Mouse (Mus musculus) embryonic facial prominence, embryonic 10.5 days (tissue): ENCODE measurements around the gene Crybg3. TPM values are rescaled to one million over a fixed set of nuclear protein-coding genes. Genes with fewer than 3 reads are reported as not detected.

ENCODE experiments used
- DNase-seq: peaks from one replicate; pipeline ENCODE4 v3.0.0-alpha.2; 2017; ENCODE audit warnings: low spot score
- H3K27ac ChIP-seq: fragments of 300-500 bp; sonication (generic); replicated peaks from 2 replicates; pipeline ENCODE4 v1.5.1; 2016; ENCODE audit warnings: mild to moderate bottlenecking
- H3K27me3 ChIP-seq: fragments of 300-500 bp; sonication (generic); replicated peaks from 2 replicates; pipeline ENCODE4 v1.6.1; 2016; ENCODE audit warnings: low read depth, mild to moderate bottlenecking; ENCODE audit not compliant: poor library complexity, severe bottlenecking
- H3K36me3 ChIP-seq: fragments of 300-500 bp; sonication (generic); replicated peaks from 2 replicates; pipeline ENCODE4 v1.6.1; 2016; ENCODE audit warnings: mild to moderate bottlenecking, moderate library complexity
- H3K4me1 ChIP-seq: fragments of 300-500 bp; sonication (generic); 2 replicates; pipeline ENCODE4 v1.6.1; 2016
- H3K4me3 ChIP-seq: fragments of 300-500 bp; sonication (generic); 2 replicates; pipeline ENCODE4 v1.5.1; 2016; ENCODE audit warnings: mild to moderate bottlenecking, moderate library complexity
- H3K9me3 ChIP-seq: fragments of 300-500 bp; sonication (generic); 2 replicates; pipeline ENCODE4 v1.6.1; 2016; ENCODE audit warnings: mild to moderate bottlenecking
- WGBS: fragments of 180-500 bp; shearing (Covaris S2); methylation state at CpG from one replicate; pipeline ENCODE4 v1.1.7; 2016; 5-methylcytosine and 5-hydroxymethylcytosine counted together
- polyA plus RNA-seq: library from polyadenylated mRNA; unstranded; fragments of >200 nt; fragmentation: Nextera tagmentation; extraction: Ambion mirVana; gene quantifications from 2 replicates; pipeline ENCODE4 v1.2.1, GENCODE M21; 2016

Gene Crybg3
- polyA plus RNA-seq, 1 experiment from 2014 or later: 7.1 TPM

DNA sequence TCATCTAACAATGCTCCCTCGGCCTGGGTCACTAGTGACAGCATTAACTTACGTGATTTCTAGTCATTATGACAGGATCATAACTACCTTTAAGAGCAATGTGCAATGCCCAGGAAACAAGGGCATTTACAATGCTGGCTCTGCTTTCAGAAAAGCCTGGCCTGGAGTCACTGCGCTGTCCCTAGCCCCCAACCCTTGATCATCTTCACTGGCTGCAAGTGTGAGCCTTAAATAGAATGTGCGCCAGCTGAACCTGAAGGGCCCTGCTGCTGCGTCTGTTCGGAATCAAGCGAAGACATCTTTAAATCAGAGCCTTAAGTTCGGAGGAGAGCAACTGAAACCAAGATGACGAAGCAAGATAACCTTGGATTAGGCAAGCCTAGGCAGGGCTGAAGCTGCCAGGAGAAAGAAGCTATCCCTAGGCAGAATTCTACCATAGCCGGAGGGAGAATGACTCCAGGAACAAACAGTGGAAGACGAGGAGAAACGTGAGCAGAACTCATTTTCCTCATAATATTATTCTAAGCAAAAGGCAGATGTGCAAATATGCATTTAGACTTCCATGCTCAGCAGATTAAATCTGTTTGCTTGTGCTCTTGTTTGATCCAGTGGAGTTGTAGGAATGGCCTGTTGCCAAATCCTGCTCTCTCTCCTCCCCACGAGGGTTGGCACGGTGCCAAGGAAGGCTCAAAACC lies 52.7 kb downstream of the Crybg3 start:
- Histone ChIP-seq H3K27ac (no peak overlapping the region), H3K4me3 (no peak overlapping the region), H3K36me3 (no peaks in the 10 kb centered on the region; the same call in 1 of the 2 replicates), H3K9me3 (no peaks in the 10 kb centered on the region), H3K27me3 (no peaks in the 10 kb centered on the region), H3K4me1 (peaks cover 20% of the 10 kb centered on the region)
- no peak for DNase-seq
- WGBS: 76% methylated on average over 14 of the region's 14 CpGs

GRCm38 (mm10) chr16:59547466-59547865 lies 53.3 kb downstream of the Crybg3 start:
- Histone ChIP-seq H3K27ac (no peak overlapping the region), H3K27me3 (no peaks in the 10 kb centered on the region), H3K4me1 (peaks cover 20% of the 10 kb centered on the region), H3K36me3 (no peaks in the 10 kb centered on the region; the same call in 1 of the 2 replicates), H3K9me3 (no peaks in the 10 kb centered on the region), H3K4me3 (no peak overlapping the region)
- WGBS: 61% methylated on average over 4 of the region's 4 CpGs
- no peak for DNase-seq

GRCm38 (mm10) chr16:59545360-59545759 lies 55.4 kb downstream of the Crybg3 start:
- Histone ChIP-seq H3K9me3 (no peaks in the 10 kb centered on the region), H3K36me3 (no peaks in the 10 kb centered on the region; the same call in 1 of the 2 replicates), H3K4me3 (no peak overlapping the region), H3K27me3 (no peaks in the 10 kb centered on the region), H3K27ac (no peak overlapping the region), H3K4me1 (peaks cover 30% of the 10 kb centered on the region)
- 78% methylated on average over 2 of the region's 2 CpGs for WGBS
- DNase-seq: no peak

GRCm38 (mm10) chr16:59541382-59541781 lies 59.4 kb downstream of the Crybg3 start:
- no peaks in the 10 kb centered on the region for H3K9me3 ChIP-seq
- peak; percentile 21 for DNase-seq
- H3K27ac ChIP-seq: no peak overlapping the region
- H3K27me3 ChIP-seq: no peaks in the 10 kb centered on the region
- 56% methylated on average over 4 of the region's 4 CpGs for WGBS
- H3K4me3 ChIP-seq: no peak overlapping the region
- H3K36me3 ChIP-seq: peaks cover 4% of the 10 kb centered on the region
- H3K4me1 ChIP-seq: peaks cover 19% of the 10 kb centered on the region

DNA sequence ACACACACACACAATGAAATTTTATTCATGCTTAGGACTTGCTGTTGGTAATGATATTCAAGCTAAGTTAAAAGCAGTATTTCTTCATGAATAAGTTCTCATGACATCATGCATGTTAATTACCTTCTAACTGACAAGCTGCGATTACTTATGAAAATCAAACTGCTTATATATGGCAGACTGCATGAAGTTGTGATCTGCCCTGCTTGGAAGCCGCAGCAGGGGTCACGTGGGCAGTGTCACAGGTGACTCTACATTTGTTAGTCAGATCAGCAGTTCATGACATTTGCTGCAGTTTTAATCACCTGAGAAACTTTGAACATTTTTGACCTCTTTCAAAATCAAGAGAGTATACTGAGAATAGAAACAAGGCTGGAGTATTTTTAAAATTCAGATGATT lies 59.8 kb downstream of the Crybg3 start:
- no peaks in the 10 kb centered on the region for H3K9me3 ChIP-seq
- no peak for DNase-seq
- H3K4me1 ChIP-seq: peaks cover 19% of the 10 kb centered on the region
- H3K27ac ChIP-seq: no peak overlapping the region
- no peak overlapping the region for H3K4me3 ChIP-seq
- no peaks in the 10 kb centered on the region for H3K27me3 ChIP-seq
- WGBS: 87% methylated on average over 3 of the region's 3 CpGs
- peaks cover 8% of the 10 kb centered on the region for H3K36me3 ChIP-seq

DNA sequence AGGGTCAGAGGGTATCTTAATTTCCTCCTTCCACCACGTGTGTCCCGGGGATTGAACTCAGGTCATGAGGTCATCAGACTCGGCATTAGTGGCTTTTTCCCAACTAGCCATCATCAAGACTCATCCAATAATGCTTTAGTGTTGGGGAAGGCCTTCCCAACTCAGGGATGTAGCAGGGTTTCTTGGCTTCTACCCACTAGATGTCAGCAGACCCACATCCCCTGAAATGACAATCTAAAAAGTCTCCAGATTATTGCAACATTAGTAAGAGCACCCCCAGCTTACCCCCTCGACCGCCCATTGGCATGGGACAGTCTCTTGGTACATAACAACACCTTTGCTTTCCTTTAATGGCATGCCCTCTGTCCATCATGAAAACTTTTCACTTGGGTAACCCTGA lies 65.1 kb downstream of the Crybg3 start:
- no peak for DNase-seq
- Histone ChIP-seq H3K4me3 (no peak overlapping the region), H3K9me3 (no peaks in the 10 kb centered on the region), H3K36me3 (peaks cover 17% of the 10 kb centered on the region), H3K27ac (no peak overlapping the region), H3K27me3 (no peaks in the 10 kb centered on the region), H3K4me1 (0 out of 2 replicates have a peak, but pooled peaks cover 3% of the 10 kb centered on the region)
- 76% methylated on average over 5 of the region's 5 CpGs for WGBS

GRCm38 (mm10) chr16:59534349-59534748 lies 66.4 kb downstream of the Crybg3 start:
- 82% methylated on average over 11 of the region's 11 CpGs for WGBS
- DNase-seq: no peak

DNA sequence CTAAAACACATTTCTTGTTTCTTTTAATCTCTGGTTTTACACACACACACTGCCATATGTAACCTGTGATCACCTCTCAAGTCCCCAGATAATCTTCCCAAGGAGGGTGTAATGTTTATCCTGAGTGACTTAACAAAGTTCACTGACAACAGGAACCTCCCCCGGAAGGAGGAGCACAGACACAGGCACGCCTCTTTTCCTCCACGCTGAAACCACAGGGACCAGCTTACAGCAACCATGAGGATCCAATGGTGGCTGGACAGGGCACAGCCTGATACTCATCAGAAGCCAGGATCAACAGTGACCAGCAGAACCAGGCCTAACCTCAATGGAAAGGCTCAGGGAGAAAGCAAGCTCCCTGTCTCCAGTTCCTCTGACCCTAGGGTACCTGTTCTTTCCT lies 68.2 kb downstream of the Crybg3 start:
- peaks cover 31% of the 10 kb centered on the region for H3K36me3 ChIP-seq
- no peak for DNase-seq
- H3K27me3 ChIP-seq: no peaks in the 10 kb centered on the region
- H3K4me3 ChIP-seq: no peak overlapping the region
- WGBS: 39% methylated on average over 3 of the region's 3 CpGs
- no peak overlapping the region for H3K27ac ChIP-seq
- 0 out of 2 replicates have a peak, but pooled peaks cover 3% of the 10 kb centered on the region for H3K4me1 ChIP-seq
- H3K9me3 ChIP-seq: no peaks in the 10 kb centered on the region

More at GRCm38 (mm10) chr16:59534349-59534748, 66.4 kb downstream of the Crybg3 start:
- Histone ChIP-seq H3K9me3 (no peaks in the 10 kb centered on the region), H3K27me3 (no peaks in the 10 kb centered on the region), H3K4me3 (no peak overlapping the region), H3K36me3 (peaks cover 29% of the 10 kb centered on the region), H3K4me1 (0 out of 2 replicates have a peak, but pooled peaks cover 3% of the 10 kb centered on the region), H3K27ac (no peak overlapping the region)

GRCm38 (mm10) chr16:59531243-59531642 lies 69.5 kb downstream of the Crybg3 start:
- H3K9me3 ChIP-seq: no peaks in the 10 kb centered on the region
- no peak overlapping the region for H3K27ac ChIP-seq
- DNase-seq: no peak
- H3K36me3 ChIP-seq: peaks cover 26% of the 10 kb centered on the region
- H3K4me3 ChIP-seq: no peak overlapping the region
- no peaks in the 10 kb centered on the region for H3K27me3 ChIP-seq
- WGBS: 81% methylated on average over 5 of the region's 5 CpGs
- 0 out of 2 replicates have a peak, but pooled peaks cover 3% of the 10 kb centered on the region for H3K4me1 ChIP-seq

DNA sequence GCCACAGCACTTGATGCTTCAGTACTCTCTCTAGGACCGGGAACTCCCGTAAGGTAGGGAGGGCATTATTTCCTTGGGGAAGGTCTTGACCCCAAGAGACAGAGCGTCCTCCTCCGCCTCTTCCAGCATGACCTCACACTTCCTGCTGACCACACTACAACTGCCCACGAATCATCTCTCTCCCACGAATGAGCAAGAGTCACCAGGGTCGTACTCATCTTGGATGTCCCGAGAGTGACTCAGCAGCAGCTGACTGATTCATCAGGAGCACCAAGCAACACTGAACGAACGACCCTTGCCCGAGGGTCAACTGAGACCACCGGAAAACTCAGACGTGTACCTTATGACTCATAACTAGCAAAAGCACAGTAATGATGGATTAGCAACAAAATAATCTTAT lies 71.2 kb downstream of the Crybg3 start:
- WGBS: 87% methylated on average over 13 of the region's 13 CpGs
- Histone ChIP-seq H3K27ac (no peak overlapping the region), H3K9me3 (no peaks in the 10 kb centered on the region), H3K4me3 (no peak overlapping the region), H3K27me3 (no peaks in the 10 kb centered on the region), H3K36me3 (peaks cover 15% of the 10 kb centered on the region), H3K4me1 (0 out of 2 replicates have a peak, but pooled peaks cover 3% of the 10 kb centered on the region)
- DNase-seq: no peak

DNA sequence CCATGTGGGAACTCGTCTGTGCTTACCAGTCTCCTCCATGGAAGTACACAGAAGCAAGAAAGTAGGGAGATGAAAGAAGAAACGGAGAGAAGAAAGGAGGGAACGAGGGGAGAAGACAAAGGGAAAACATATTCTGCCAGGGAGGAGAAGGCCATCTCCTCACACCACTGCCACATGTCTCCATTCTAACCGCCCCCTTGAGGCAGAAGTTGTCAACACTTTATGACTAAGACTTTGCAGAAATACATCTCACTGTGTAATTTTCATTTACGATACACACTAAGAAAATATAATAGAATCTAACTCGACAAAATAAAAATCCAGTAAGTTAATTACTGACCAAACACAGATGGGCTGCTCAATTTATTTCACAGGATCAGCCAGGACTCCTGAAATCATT lies 73.8 kb downstream of the Crybg3 start:
- WGBS: 74% methylated on average over 6 of the region's 6 CpGs
- Histone ChIP-seq H3K4me1 (0 out of 2 replicates have a peak, but pooled peaks cover 1% of the 10 kb centered on the region), H3K9me3 (no peaks in the 10 kb centered on the region), H3K27me3 (no peaks in the 10 kb centered on the region), H3K27ac (no peak overlapping the region), H3K36me3 (peaks cover 15% of the 10 kb centered on the region), H3K4me3 (no peak overlapping the region)
- no peak for DNase-seq

- Histone ChIP-seq H3K4me3 (no peak overlapping the region), H3K9me3 (no peaks in the 10 kb centered on the region), H3K27ac (no peak overlapping the region), H3K27me3 (no peaks in the 10 kb centered on the region), H3K36me3 (peaks cover 9% of the 10 kb centered on the region; the same call in 1 of the 2 replicates), H3K4me1 (peaks cover 14% of the 10 kb centered on the region)
- no peak for DNase-seq
- WGBS: 85% methylated on average over 16 of the region's 16 CpGs
These were observed 78.9 kb downstream of the Crybg3 start for GRCm38 (mm10) chr16:59521752-59522423.
